In the genomic region with DNA sequence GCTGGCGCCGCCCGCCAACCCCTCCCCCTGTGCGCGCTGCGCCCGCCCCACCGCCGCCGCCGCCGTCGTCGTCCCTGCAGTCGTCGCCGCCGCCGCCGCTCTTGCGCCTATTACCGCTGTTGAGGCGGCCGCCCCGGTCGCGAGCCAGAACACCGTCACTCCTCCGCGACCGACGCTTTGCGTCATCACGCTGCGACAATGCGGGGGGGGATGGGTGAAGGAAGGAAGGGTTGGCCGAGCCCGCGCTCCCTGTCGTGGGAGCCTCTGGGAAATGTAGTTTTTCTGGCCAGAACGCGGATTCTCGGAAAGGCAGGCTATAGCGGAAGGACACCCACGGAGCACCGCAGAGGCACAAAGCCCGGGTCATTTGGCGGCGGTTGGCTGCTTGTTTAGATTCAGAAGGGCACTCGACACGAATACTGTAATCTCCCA, we compare ENCODE assay signal across 7 mouse cellular contexts. TPM values are rescaled to one million over a fixed set of nuclear protein-coding genes. Genes with fewer than 3 reads are reported as not detected.
DNase-seq lines count a peak whose midpoint lies in the region; ATAC-seq lines count a peak whose summit lies in the region.

Gene Nup153, minus strand, starts transcription at position 104 of the 432 bp plus-strand sequence.

- no peaks in the 10 kb centered on the region for H3K9me3 ChIP-seq in intestine, embryonic 15.5 days
- H3K9me3 ChIP-seq in midbrain, embryonic 10.5 days (replicated peaks), result no peaks in the 10 kb centered on the region

- peak within 1 kb of the TSS; percentile 99 for H3K4me3 ChIP-seq in intestine, embryonic 15.5 days (replicated peaks)
- H3K4me3 ChIP-seq in midbrain, embryonic 10.5 days, result peak within 1 kb of the TSS; percentile 99

- H3K36me3 ChIP-seq in intestine, embryonic 15.5 days, result no peaks in the 10 kb centered on the region
- no peaks in the 10 kb centered on the region for H3K36me3 ChIP-seq in midbrain, embryonic 10.5 days

- H3K27ac ChIP-seq in intestine, embryonic 15.5 days, result peak within 1 kb of the TSS; percentile 98
- H3K27ac ChIP-seq in midbrain, embryonic 10.5 days (replicated peaks), result peak within 1 kb of the TSS; percentile 97

- H3K9ac ChIP-seq in intestine, embryonic 15.5 days, result peak within 1 kb of the TSS; percentile 97

- H3K27me3 ChIP-seq in intestine, embryonic 15.5 days (replicated peaks), result no peaks in the 10 kb centered on the region
- no peaks in the 10 kb centered on the region for H3K27me3 ChIP-seq in midbrain, embryonic 10.5 days (ENCODE audit: low read depth, poor library complexity, severe bottlenecking)

- 0 out of 2 replicates have a peak, but pooled peaks cover 7% of the 10 kb centered on the region for H3K4me1 ChIP-seq in intestine, embryonic 15.5 days (replicated peaks)
- H3K4me1 ChIP-seq in midbrain, embryonic 10.5 days, result peaks cover 27% of the 10 kb centered on the region

- under 1% methylated on average over 51 of the region's 51 CpGs for WGBS in intestine, embryonic 15.5 days
- under 1% methylated on average over 51 of the region's 51 CpGs for WGBS in midbrain, embryonic 10.5 days

- peak; percentile 94 for ATAC-seq in intestine, embryonic 15.5 days

- intact Hi-C loops in gastrocnemius, postnatal 36 days (cut with DNase I), result no loop called here
- intact Hi-C loops in left cerebral cortex, postnatal 25 days (cut with DNase I), result no loop called here

- H3K4me2 ChIP-seq in intestine, embryonic 15.5 days (replicated peaks), result peak within 1 kb of the TSS; percentile 64

- DNase-seq in adrenal gland, adult 2 months, result peak; percentile 100
- DNase-seq in embryo, embryonic 11.5 days (ENCODE audit: low read depth, low spot score), result peak; percentile 100
- peak; percentile 99 to 100 for DNase-seq in gastrocnemius, postnatal 36 days
- DNase-seq in left cerebral cortex, postnatal 25 days (ENCODE audit: low spot score in 2 of 2), result peak; percentile 99 to 100
- DNase-seq in midbrain, embryonic 10.5 days (ENCODE audit: low spot score), result peak; percentile 100
- DNase-seq in right cerebral cortex, postnatal 4 days, result peak; percentile 100

RNA-seq across cellular contexts. Expression of gene Nup153, which starts in this region (rescaled TPM):
- 10 to 100 TPM; 49.9 to 89.2 TPM for total RNA-seq in adrenal gland, adult 2 months (2021)
- 25.4 and 29.5 TPM in 2 replicates for polyA plus RNA-seq in adrenal gland, adult 2 months (2012; rRNA removed)
- 10 to 100 TPM; 40.1 to 43.8 TPM for total RNA-seq in gastrocnemius, postnatal 36 days (2021)
- 20.3 and 21.4 TPM in 2 replicates for polyA plus RNA-seq in intestine, embryonic 15.5 days (2015; fragmentation: Nextera tagmentation; extraction: Ambion mirVana)
- total RNA-seq in left cerebral cortex, postnatal 25 days (2021), result 10 to 100 TPM; 52.0 to 57.7 TPM
- 28.6 and 31.1 TPM in 2 replicates for polyA plus RNA-seq in midbrain, embryonic 10.5 days (2016; fragmentation: Nextera tagmentation; extraction: Ambion mirVana)

Comparison
In these comparisons a context has a peak if more than half of its experiments do, and no peak if none do; other contexts are left out.
1. Peak in every context shown above with its lines: DNase-seq, ATAC-seq, H3K4me3 ChIP-seq and H3K27ac ChIP-seq.